Mouse (Mus musculus): ENCODE measurements around the gene Sh2b1.

Gene Sh2b1

GRCm38 (mm10) chr7:126474486-126474955, 703 bp downstream of the Sh2b1 start:
- peak in 1 of 2 experiments; percentile 25 for DNase-seq (ENCODE audit: low spot score in 2 of 2)

- DNase-seq (ENCODE audit: low spot score in 2 of 2) = no peak
Measured at GRCm38 (mm10) chr7:126473470-126474086, 1.6 kb downstream of the Sh2b1 start.

DNA sequence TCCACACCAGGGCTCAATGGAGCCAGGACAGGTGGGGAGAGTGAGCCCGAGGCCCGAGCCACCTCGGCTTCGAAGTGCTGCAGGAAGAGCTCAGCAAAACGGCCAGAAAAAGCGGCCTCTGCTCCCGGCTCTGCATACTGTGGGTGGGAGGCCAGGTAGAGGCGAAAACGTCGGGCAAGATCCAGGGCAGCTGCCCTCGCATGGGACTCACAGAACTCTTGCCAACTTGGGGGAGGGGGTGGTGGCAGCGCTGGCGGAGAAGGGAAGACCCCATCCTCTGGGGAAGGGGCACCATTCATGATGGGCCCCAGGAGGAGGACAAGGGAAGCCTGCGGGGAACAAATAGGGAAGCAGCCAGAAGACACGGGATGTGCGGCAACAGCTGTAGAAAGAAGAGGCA, 2.5 kb downstream of the Sh2b1 start:
- DNase-seq (ENCODE audit: low spot score in 2 of 2) = no peak

DNA sequence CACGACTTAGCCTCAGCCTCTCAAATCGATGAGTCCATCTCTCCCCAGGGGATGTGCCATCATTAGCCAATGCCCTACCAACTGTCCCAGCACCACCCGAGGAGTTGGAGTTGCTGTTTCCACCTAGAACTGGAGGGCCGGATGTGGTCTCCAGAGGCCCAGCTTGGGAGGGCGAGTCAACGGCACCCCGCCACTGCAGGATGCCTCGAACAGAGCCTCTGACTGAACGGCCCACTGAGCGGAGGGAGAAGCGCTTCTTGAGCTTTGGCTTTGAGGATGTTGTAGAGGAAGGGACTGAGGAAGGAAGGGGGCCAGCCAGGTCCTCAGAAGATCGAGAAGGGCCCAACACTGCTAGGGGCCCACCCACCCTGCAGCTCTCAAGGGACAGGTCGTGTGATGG, 2.9 kb downstream of the Sh2b1 start:
- DNase-seq (ENCODE audit: low spot score in 2 of 2) = no peak

DNA sequence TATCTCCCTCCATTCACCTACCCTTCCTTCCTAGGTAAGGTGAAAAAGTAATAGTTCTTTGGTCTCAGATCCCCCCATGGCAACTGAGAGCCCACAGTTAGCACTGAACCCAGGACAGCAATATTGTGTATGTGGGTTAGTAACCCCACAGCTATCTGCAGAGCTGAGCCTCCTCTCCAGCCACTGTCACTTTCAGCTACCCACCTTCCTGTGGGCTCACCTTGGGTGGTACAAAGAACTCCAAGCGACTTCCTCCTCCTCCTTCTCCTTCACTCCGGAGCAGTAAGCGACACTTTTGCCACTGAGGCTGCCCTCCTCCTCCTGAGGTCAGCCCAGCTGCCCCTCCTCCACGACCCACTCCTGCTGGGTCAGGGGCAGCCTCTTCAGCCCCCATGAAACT, 3.4 kb downstream of the Sh2b1 start:
- no peak for DNase-seq (ENCODE audit: low spot score in 2 of 2)

DNA sequence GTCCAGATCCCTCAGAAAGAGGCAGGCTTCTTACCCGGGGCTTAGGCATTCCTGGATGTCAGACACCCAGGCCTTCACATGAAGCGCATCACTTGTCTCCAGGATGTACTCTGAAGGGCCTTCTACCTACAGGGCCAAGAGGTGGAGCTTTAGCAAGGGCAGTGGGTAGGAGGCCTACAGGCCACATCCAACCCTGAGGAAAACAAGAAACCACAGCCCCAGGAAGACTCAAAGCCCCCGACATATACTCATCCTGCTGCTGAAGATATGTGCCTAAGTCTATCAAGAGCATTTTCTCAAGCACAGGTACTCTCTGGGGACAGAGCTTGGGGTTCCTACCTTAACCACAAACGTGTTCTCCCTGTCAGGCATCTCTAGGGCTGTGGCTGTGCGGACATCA, 3.9 kb downstream of the Sh2b1 start:
- DNase-seq (ENCODE audit: low spot score in 2 of 2) = no peak

GRCm38 (mm10) chr7:126470077-126470476, 5.1 kb downstream of the Sh2b1 start:
- no peak for DNase-seq (ENCODE audit: low spot score in 2 of 2)

- no peak for DNase-seq (ENCODE audit: low spot score in 2 of 2)
Measured at GRCm38 (mm10) chr7:126467834-126468627, 7.2 kb downstream of the Sh2b1 start.

GRCm38 (mm10) chr7:126467271-126467670, 8.0 kb downstream of the Sh2b1 start:
- DNase-seq (ENCODE audit: low spot score in 2 of 2) = no peak

DNA sequence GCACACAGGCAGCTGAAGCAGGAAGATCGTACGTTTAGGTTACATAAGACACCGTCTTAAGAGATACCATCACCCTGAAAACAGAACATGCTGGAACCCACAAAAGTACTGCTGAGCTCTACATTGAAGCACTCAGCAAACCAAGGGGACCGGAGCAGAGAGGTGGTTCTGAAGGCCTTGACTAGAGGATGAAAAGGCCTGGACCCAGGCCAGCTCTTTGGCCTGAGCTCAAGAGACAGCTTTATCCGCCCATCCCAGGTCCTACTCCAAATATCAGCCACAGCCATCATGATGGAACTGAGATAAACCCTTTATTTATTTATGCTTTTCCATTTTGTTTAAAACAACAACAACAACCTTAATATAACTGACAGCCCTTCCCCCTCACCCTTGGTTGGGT, 8.5 kb downstream of the Sh2b1 start:
- no peak for DNase-seq (ENCODE audit: low spot score in 2 of 2)

DNA sequence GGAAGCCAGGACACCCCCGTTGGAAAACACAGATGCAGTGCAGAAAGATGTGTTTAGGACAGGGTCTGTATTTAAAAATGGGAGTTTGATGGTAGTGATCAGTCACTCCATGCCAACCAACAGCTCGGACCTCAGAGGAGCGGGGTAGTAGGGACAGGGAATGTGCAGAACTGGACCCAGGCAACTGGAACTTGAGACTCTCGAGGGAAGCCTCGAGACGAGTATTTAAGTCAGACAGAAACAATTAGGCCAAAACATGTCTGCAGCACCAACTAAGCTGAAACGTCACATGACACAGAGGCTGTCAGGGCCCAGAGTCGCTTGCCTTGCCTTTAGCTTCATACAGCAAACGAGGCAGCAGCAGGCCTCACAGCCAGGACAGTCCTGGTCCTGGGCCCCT, 9.1 kb downstream of the Sh2b1 start:
- no peak for DNase-seq (ENCODE audit: low spot score in 2 of 2)

GRCm38 (mm10) chr7:126465246-126466030, 9.8 kb downstream of the Sh2b1 start:
- no peak for DNase-seq (ENCODE audit: low spot score in 2 of 2)

GRCm38 (mm10) chr7:126464836-126465235, 10.4 kb downstream of the Sh2b1 start:
- DNase-seq (ENCODE audit: low spot score in 2 of 2) = no peak

- no peak for DNase-seq (ENCODE audit: low spot score in 2 of 2)
Measured at GRCm38 (mm10) chr7:126464121-126464520, 11.1 kb downstream of the Sh2b1 start.

- DNase-seq (ENCODE audit: low spot score in 2 of 2) = no peak
Measured at GRCm38 (mm10) chr7:126463547-126463946, 11.7 kb downstream of the Sh2b1 start.

DNA sequence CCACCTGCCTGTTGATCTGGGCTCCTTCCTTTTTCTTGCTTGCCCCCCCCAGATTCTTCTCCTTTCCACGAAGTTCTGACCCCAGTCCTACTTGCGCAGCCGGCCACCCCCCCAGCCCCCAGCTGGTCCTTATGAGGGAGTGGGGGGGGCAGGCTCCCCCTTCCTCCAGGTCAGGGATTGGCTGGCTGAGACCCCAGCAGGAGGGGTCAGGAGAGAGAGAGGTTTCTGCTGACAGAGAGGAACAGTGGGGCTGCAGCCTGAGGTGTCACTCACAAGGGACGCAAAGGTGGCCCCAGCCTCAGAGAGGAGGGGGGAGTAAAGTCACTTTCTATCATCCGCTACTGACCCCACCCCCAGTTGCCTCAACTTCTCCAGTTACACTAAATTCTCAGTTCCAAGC, 12.2 kb downstream of the Sh2b1 start, which contains the start of gene Atp2a1:
Gene Atp2a1, minus strand, starts transcription at position 105 of the 400 bp plus-strand sequence.
- DNase-seq (ENCODE audit: low spot score in 2 of 2) = no peak

DNA sequence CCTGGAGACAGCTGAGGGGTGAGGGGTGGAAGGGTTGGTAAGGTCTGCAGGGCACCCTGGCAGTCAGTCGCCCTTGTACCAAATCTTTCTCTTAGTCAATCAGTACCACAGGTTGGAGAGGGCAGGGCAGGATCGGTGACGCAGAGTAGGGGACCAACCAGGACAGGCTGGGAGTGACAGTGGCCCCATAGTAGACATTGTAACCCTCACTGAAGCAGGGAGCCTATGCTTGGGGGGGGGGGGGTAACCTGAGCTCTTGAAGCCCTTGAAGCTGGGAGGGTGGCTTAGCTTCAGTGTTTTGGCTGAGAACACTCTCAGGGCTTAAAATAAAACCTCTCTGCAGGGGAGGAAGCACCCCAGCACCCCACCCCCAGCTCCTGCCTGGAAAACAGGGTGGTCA, 13.6 kb downstream of the Sh2b1 start:
- no peak for DNase-seq (ENCODE audit: low spot score in 2 of 2)

GRCm38 (mm10) chr7:126460623-126461399, 14.4 kb downstream of the Sh2b1 start:
- no peak for DNase-seq (ENCODE audit: low spot score in 2 of 2)

GRCm38 (mm10) chr7:126458844-126459618, 16.2 kb downstream of the Sh2b1 start:
- no peak for DNase-seq (ENCODE audit: low spot score in 2 of 2)

GRCm38 (mm10) chr7:126458225-126458624, 17.0 kb downstream of the Sh2b1 start:
- no peak for DNase-seq (ENCODE audit: low spot score in 2 of 2)
